Mouse (Mus musculus) small intestine, adult 2 months (tissue): Measurements from ENCODE around the gene Gtf2b. TPM values are rescaled to one million over a fixed set of nuclear protein-coding genes. Genes with fewer than 3 reads are reported as not detected.

Experiments
- H3K27ac ChIP-seq: fragments of 200-500 bp; 2 replicates; pipeline ENCODE4 v1.5.1; 2012; ENCODE audit warnings: low read depth, low read length, control low read depth, inconsistent platforms; ENCODE audit not compliant: insufficient read depth
- H3K27me3 ChIP-seq: fragments of 200-500 bp; 2 replicates; pipeline ENCODE4 v1.6.1; 2012; ENCODE audit warnings: mild to moderate bottlenecking, moderate library complexity, low read length, inconsistent platforms; ENCODE audit not compliant: control insufficient read depth, insufficient read depth
- H3K36me3 ChIP-seq: fragments of 200-500 bp; 2 replicates; pipeline ENCODE4 v1.6.1; 2012; ENCODE audit warnings: mild to moderate bottlenecking, low read length, control low read depth, inconsistent platforms; ENCODE audit not compliant: control insufficient read depth, insufficient read depth
- H3K4me1 ChIP-seq: fragments of 200-500 bp; 2 replicates; pipeline ENCODE4 v1.6.1; 2012; ENCODE audit warnings: low read length, inconsistent platforms, mixed read lengths; ENCODE audit not compliant: control insufficient read depth, insufficient read depth, insufficient read length
- H3K4me3 ChIP-seq: fragments of 200-500 bp; 2 replicates; pipeline ENCODE4 v1.5.1; 2012; ENCODE audit warnings: low read depth, mild to moderate bottlenecking, control low read depth, inconsistent platforms, low read length, moderate library complexity
- CTCF ChIP-seq: fragments of 200-500 bp; IDR thresholded peaks from 2 replicates; pipeline ENCODE4 v1.5.1; 2012; ENCODE audit warnings: low read depth, mild to moderate bottlenecking, control low read depth, inconsistent platforms, low read length, moderate library complexity, mixed read lengths; ENCODE audit not compliant: insufficient replicate concordance, insufficient read length; ENCODE audit errors: extremely low read depth
- POLR2A ChIP-seq: fragments of 200-500 bp; IDR thresholded peaks from 2 replicates; pipeline ENCODE4 v1.6.1; 2012; ENCODE audit warnings: low read depth, mild to moderate bottlenecking, control low read depth, inconsistent platforms, low read length, moderate library complexity
- WGBS: fragments of 180-500 bp; shearing (Covaris S2); methylation state at CpG from one replicate; pipeline ENCODE4 v1.1.7; 2018; 5-methylcytosine and 5-hydroxymethylcytosine counted together
- polyA plus RNA-seq: library from polyadenylated mRNA; depleted of rRNA; stranded (reverse); fragments of >200 nt; gene quantifications from 2 replicates; pipeline ENCODE4 v1.2.3, GENCODE M21; 2012

Gtf2b gene
- polyA plus RNA-seq, 1 experiment, result 22.3 TPM

DNA sequence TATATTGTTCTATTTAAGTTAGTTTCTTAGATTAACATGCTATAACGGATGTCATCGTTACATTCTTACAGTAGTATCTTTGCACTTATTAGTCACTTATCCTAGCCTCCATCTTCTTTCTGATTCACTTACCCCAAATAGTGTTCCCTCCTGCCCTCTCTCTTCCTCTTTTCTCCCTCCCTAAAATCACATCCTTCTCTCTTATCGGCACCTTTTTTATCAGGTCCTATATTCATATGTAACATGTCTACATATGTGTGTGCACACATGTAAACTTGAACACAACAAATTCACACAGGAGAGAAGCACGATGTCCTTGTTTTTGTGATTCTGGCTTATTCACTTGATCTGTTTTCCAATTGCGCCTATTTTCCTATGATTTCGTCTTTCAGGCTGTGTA is 3.7 kb downstream of the Gtf2b start:
- WGBS, result 89% methylated on average over 6 of the region's 6 CpGs

DNA sequence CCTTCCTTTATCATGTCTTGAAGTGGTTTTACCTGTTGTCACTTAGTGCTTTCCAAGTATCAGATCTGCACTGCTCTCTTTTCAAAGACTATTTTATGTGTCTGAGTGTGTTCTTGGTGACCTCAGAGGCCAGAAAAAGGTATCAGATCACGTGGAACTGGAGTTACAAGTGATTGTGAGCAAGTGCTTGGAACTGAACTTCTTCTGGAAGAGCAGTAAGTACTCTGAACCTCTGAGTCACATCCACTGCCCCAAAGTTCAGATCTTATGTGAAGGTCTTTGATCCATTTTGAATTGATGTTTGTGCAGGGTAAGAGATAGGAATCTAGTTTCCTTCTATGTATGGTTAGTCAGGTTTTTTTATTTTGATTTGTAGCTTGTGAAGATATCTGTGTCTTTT is 5.7 kb downstream of the Gtf2b start:
- 17% methylated on average over 1 of the region's 1 CpGs for WGBS
- TF ChIP-seq CTCF (no peak), POLR2A (no peak)
- peaks cover 12% of the 10 kb centered on the region; the same call in 1 of the 2 replicates for H3K4me1 ChIP-seq
- H3K36me3 ChIP-seq, result peaks cover 20% of the 10 kb centered on the region
- no peaks in the 10 kb centered on the region for H3K27me3 ChIP-seq
- no peak overlapping the region for H3K4me3 ChIP-seq
- H3K27ac ChIP-seq, result peak overlapping the region; percentile 74

More for the DNA sequence above, 3.7 kb downstream of the Gtf2b start:
- no peak overlapping the region for H3K27ac ChIP-seq
- no peak overlapping the region for H3K4me3 ChIP-seq
- H3K4me1 ChIP-seq, result peaks cover 12% of the 10 kb centered on the region; the same call in 1 of the 2 replicates
- peaks cover 16% of the 10 kb centered on the region for H3K36me3 ChIP-seq
- TF ChIP-seq CTCF (no peak), POLR2A (no peak)
- no peaks in the 10 kb centered on the region for H3K27me3 ChIP-seq

DNA sequence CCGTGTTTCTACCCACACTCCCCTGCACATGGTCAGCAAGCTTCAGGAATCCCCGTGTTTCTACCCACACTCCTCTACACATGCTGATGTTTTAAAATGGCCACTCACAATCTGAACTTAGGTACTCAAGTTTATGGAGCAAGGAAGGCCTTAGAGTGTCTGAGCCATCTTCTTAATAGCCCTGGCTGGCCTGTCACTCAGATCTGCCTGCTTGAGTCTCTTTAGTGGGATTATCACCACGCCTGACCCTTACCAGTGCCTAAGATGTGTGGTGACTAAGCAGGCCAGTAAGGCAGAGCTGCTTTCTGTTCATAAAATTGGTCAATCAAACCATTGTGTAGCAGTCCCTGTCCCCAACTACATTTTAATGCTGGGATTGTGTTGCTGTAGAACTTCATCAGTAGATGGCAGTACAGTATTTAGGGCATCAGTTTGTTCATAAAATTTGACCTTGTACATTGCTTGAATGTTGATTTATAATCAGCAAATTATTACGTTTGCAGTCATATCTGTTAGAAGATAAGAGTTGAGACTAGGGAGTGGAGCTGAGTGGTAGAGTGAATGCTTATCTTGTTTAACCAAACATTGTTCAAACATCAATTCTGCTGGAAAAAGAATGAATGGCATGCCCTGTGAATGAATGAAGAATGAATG is 8.8 kb downstream of the Gtf2b start:
- Histone ChIP-seq H3K27me3 (no peaks in the 10 kb centered on the region), H3K36me3 (peaks cover 36% of the 10 kb centered on the region), H3K27ac (no peak overlapping the region), H3K4me1 (peaks cover 8% of the 10 kb centered on the region; the same call in 1 of the 2 replicates), H3K4me3 (no peak overlapping the region)
- no peak for TF ChIP-seq CTCF
- no peak for TF ChIP-seq POLR2A
- WGBS, result 51% methylated on average over 4 of the region's 4 CpGs

DNA sequence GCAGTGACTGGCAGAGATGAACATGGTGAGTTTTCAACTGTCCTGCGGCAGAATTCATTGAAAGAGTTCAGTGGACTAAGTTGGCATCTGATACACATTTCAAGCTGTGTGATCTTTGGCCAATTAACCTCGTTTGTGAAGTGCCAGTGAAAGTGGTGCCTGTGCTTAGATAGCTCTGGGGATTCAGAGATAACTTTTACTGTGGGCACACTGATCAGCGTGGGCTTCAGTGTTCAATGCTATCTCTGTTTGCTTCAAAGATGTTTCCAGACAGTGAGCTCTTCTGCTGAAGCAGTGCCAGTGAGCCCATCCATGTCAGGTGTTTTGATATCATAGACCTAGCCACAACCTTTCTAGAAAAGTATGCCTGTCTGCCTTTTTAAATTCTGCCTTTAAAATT is 12.4 kb downstream of the Gtf2b start:
- Histone ChIP-seq H3K36me3 (peaks cover 66% of the 10 kb centered on the region), H3K4me3 (no peak overlapping the region), H3K4me1 (peaks cover 2% of the 10 kb centered on the region; the same call in 1 of the 2 replicates), H3K27me3 (no peaks in the 10 kb centered on the region), H3K27ac (no peak overlapping the region)
- TF ChIP-seq POLR2A (no peak), CTCF (no peak)
- 52% methylated on average over 3 of the region's 3 CpGs for WGBS

DNA sequence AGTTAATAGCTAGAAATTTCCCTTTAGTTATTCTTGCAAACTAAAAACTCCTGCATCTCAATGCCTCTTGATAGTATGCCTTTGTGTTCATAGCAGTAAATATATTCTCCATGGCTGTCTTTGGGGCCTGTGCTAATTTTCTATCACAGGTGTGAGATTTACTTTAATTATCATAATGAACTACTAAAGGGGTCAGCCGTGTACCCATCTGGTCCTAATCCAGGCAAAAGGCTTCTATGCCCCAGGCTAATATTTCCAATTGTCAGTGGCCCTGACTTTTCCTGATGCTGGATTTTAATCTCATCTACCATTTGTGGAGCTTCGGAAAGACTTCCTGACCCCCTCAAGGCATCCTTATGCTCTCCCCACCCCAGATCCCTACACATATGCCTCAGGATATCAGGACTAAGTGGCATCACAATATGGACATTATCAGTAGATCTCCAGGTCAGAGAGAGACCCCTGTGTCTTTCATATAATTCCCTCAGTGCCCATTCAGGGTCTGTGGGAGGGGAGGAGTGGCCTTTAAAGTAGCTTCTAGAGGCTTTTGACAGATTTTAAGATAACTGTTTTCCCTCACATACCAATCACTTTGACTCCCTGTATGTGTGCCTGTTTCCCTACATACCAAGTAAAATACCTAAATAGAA is 21.7 kb downstream of the Gtf2b start:
- 82% methylated on average over 2 of the region's 2 CpGs for WGBS
- H3K4me1 ChIP-seq, result no peaks in the 10 kb centered on the region
- no peaks in the 10 kb centered on the region for H3K27me3 ChIP-seq
- H3K36me3 ChIP-seq, result peaks cover 50% of the 10 kb centered on the region
- no peak overlapping the region for H3K27ac ChIP-seq
- no peak overlapping the region for H3K4me3 ChIP-seq
- TF ChIP-seq CTCF (no peak), POLR2A (no peak)

DNA sequence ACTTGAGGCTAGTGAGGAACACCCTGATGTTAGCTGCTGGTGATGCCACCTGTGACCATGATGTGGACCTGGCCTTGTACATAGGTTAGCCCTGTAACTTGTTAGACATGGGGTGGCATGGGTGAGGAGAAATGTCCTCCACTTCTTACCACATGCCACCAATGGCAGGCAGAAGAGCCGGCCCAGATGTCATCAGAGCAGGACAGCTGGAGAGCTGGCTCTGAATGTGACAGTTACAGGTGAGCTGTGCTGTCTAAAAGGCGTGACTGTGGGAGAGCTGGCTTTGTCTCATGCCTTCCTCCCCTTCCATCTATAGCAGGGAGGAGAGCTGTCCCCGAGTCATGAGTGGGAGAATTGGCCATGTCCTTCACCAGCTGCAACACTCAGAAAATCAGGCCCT is 30.7 kb downstream of the Gtf2b start:
- H3K36me3 ChIP-seq, result peaks cover 46% of the 10 kb centered on the region
- no peaks in the 10 kb centered on the region for H3K4me1 ChIP-seq
- TF ChIP-seq CTCF, result no peak
- TF ChIP-seq POLR2A, result no peak
- 88% methylated on average over 3 of the region's 3 CpGs for WGBS
- no peaks in the 10 kb centered on the region for H3K27me3 ChIP-seq
- H3K4me3 ChIP-seq, result no peak overlapping the region
- H3K27ac ChIP-seq, result no peak overlapping the region

DNA sequence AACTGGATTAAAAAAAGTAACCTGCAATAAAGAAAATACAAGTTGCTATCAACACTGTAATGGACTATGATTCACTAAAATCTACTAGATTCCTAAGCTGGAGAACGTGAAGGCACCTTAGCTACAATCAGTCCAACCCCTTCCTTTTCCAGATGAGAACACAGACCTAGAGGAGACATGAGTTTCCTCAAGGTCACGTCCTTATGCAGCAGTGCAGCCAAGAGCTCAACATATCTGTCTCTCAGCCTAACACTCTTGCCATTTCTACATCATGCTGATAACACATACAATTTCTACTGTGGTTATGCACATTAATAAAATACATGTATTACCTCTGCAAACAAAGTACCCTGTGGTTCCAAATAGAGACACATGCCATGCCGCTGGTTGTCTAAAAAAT is 46.7 kb downstream of the Gtf2b start:
- Histone ChIP-seq H3K27ac (no peak overlapping the region), H3K36me3 (peaks cover 37% of the 10 kb centered on the region), H3K27me3 (no peaks in the 10 kb centered on the region), H3K4me3 (no peak overlapping the region), H3K4me1 (no peaks in the 10 kb centered on the region)
- no peak for TF ChIP-seq POLR2A
- no peak for TF ChIP-seq CTCF
- WGBS, result 91% methylated on average over 3 of the region's 3 CpGs
